Mouse (Mus musculus): ENCODE results near the gene Myl9.

- TF ChIP-seq POLR2A (IDR thresholded peaks at IDR 0.05; ENCODE audit: borderline replicate concordance, insufficient read depth, low read length) (no peak), CTCF (IDR thresholded peaks at IDR 0.05; ENCODE audit: borderline replicate concordance, insufficient read depth, low read depth, low read length) (no peak)
Measured at GRCm38 (mm10) chr2:156803698-156804372, 28.6 kb downstream of the Myl9 start.
